Mouse (Mus musculus) hindbrain, embryonic 12.5 days (tissue): ENCODE data around the gene Esr1. TPM values are rescaled to one million over a fixed set of nuclear protein-coding genes. Genes with fewer than 3 reads are reported as not detected.

Experiments used
- ATAC-seq: fragments of 200-750 bp; cut with Nextera tagmentation; 2 replicates; pipeline ENCODE4 v1.8.0; 2017; ENCODE audit warnings: moderate TSS enrichment; ENCODE audit not compliant: low FRiP score
- H3K27ac ChIP-seq: fragments of 300-500 bp; sonication (generic); 2 replicates; pipeline ENCODE4 v1.5.1; 2016; ENCODE audit warnings: mild to moderate bottlenecking
- H3K27me3 ChIP-seq: fragments of 300-500 bp; sonication (generic); 2 replicates; pipeline ENCODE4 v1.6.1; 2016; ENCODE audit warnings: mild to moderate bottlenecking
- H3K36me3 ChIP-seq: fragments of 300-500 bp; sonication (generic); 2 replicates; pipeline ENCODE4 v1.6.1; 2016; ENCODE audit warnings: mild to moderate bottlenecking
- H3K4me1 ChIP-seq: fragments of 300-500 bp; sonication (generic); 2 replicates; pipeline ENCODE4 v1.6.1; 2016
- H3K4me2 ChIP-seq: fragments of 300-500 bp; sonication (generic); replicated peaks from 2 replicates; pipeline ENCODE4 v1.6.1; 2016; ENCODE audit warnings: mild to moderate bottlenecking
- H3K4me3 ChIP-seq: fragments of 300-500 bp; sonication (generic); 2 replicates; pipeline ENCODE4 v1.5.1; 2016; ENCODE audit warnings: mild to moderate bottlenecking
- H3K9ac ChIP-seq: fragments of 300-500 bp; sonication (generic); 2 replicates; pipeline ENCODE4 v1.6.1; 2016; ENCODE audit warnings: mild to moderate bottlenecking, moderate library complexity
- H3K9me3 ChIP-seq: fragments of 300-500 bp; sonication (generic); replicated peaks from 2 replicates; pipeline ENCODE4 v1.6.1; 2016; ENCODE audit warnings: mild to moderate bottlenecking
- WGBS: fragments of 180-500 bp; shearing (Covaris S2); methylation state at CpG from one replicate; pipeline ENCODE4 v1.1.7; 2016; 5-methylcytosine and 5-hydroxymethylcytosine counted together
- polyA plus RNA-seq: library from polyadenylated mRNA; unstranded; fragments of >200 nt; fragmentation: Nextera tagmentation; extraction: Ambion mirVana; gene quantifications from 2 replicates; pipeline ENCODE4 v1.2.1, GENCODE M21; 2016

Esr1 gene
- polyA plus RNA-seq, 1 experiment from 2014 or later, result 0.10 TPM

DNA sequence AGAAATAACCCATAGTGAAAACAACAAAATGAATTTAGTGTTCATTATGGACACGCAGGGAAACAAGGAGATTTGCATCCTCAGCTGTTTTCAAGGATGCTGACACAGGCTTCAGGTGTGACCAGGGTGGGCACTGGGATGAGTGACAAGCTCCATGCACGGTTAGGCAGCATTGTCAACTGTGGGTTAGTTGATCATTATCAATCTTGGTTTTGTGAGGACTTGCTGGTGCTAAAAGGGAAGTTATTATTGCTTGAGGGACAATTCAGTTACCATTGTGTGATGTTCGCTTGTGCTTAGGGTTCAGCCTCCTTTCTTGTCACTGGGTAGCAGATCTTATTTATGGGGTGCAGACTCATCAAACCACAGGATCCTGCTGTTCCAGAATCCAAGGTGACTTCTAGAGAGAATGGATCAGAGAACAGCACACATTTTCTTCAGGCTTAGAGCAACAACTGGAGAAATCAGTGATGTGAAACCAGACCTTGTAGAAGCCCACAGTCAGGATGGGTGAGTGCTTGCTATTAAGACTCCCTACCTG lies 186.9 kb downstream of the Esr1 start:
- Histone ChIP-seq H3K4me2 (no peak overlapping the region), H3K27ac (no peak overlapping the region), H3K36me3 (no peaks in the 10 kb centered on the region), H3K27me3 (no peaks in the 10 kb centered on the region), H3K9me3 (no peaks in the 10 kb centered on the region), H3K9ac (no peak overlapping the region), H3K4me3 (no peak overlapping the region), H3K4me1 (no peaks in the 10 kb centered on the region)
- 80% methylated on average over 3 of the region's 3 CpGs for WGBS
- no peak for ATAC-seq

DNA sequence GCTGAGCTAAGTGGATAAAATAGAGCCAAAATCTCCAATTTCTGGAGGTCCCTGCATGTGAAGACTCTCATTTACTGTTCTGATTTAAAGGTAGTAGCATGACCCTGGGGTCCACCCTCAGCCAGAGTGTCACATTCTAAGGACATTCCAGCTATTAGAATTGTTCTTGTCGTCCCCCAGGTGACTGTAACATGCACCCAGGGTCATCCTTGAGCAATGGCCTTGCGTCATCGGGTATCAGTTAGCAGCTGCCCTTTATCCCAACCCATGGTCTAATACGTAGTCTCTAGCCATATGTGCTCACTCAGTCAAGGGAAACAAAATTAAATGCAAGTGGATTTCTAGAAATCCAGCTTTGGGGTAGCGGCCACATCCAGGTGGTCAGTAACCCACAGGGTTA lies 213.0 kb downstream of the Esr1 start:
- Histone ChIP-seq H3K36me3 (no peaks in the 10 kb centered on the region), H3K4me1 (no peaks in the 10 kb centered on the region), H3K4me3 (no peak overlapping the region), H3K27me3 (no peaks in the 10 kb centered on the region), H3K27ac (no peak overlapping the region), H3K9ac (no peak overlapping the region), H3K4me2 (no peak overlapping the region), H3K9me3 (no peaks in the 10 kb centered on the region)
- WGBS, result 82% methylated on average over 5 of the region's 5 CpGs
- no peak for ATAC-seq

DNA sequence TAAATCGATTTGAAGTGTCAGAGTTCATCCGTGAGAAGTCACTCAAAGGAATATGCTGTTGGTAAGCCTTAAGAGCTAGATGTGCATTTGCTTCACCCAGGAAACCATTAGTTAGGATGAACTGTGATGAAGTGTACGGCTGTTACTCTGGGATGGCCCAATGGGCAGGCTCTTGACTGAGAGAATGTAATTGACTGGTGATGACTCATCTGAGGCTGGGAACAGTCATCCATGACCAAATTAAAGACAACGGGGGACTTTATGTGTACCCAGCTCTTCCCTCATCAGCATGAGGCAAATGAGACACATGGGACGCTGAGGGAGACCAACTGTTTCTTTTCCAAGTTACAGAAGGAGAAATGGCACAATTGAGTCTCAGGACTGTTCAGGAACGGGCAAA lies 219.2 kb downstream of the Esr1 start:
- no peak; the same call in 1 of the 2 replicates for ATAC-seq
- H3K4me1 ChIP-seq, result no peaks in the 10 kb centered on the region
- no peaks in the 10 kb centered on the region for H3K27me3 ChIP-seq
- no peak overlapping the region for H3K27ac ChIP-seq
- WGBS, result 80% methylated on average over 6 of the region's 6 CpGs
- no peaks in the 10 kb centered on the region for H3K36me3 ChIP-seq
- H3K4me2 ChIP-seq, result no peak overlapping the region
- no peak overlapping the region for H3K4me3 ChIP-seq
- H3K9ac ChIP-seq, result no peak overlapping the region
- no peaks in the 10 kb centered on the region for H3K9me3 ChIP-seq

DNA sequence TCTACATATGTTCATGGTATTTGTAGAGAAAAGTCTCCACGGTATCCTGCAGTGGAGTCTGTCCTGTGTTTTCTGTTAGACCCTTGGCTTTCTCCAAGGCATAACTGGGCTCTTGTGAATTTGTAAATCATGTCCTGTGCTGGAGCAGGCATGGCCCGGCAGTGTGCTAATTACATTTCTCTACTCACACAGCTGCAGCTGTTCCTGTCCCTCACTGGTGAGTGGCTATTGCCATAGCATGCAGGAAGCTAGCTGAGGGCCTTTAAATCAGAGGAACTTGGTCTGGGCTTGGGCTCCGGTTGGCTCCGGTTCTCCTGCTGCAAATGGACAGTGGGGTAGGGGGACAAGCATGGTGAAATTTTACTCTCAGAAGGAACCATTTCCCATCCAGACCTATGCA lies 226.7 kb downstream of the Esr1 start:
- Histone ChIP-seq H3K27ac (no peak overlapping the region), H3K9ac (no peak overlapping the region), H3K36me3 (no peaks in the 10 kb centered on the region), H3K4me1 (no peaks in the 10 kb centered on the region), H3K4me3 (no peak overlapping the region), H3K4me2 (no peak overlapping the region), H3K9me3 (no peaks in the 10 kb centered on the region), H3K27me3 (no peaks in the 10 kb centered on the region)
- WGBS, result 83% methylated on average over 4 of the region's 4 CpGs
- ATAC-seq, result no peak

DNA sequence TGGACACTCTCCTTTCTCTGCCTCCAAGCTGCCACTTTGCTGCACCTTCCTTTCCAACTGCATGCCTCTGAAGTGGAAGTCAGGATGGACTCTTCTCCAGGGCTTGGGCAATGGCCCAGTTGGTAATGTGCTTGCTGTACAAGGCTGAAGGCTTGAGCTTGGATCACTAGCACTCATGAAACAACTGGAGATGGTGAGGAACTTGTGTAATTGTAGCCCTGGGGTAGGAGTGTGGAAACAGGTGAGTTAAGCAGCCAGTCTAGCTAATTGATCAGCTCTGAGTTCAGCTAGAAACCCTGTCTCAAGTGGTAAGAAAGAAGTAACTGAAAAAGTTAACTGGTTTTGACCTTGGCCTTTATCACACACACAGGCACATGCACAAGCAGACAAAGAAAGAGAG lies 229.6 kb downstream of the Esr1 start:
- Histone ChIP-seq H3K9me3 (no peaks in the 10 kb centered on the region), H3K4me2 (no peak overlapping the region), H3K9ac (no peak overlapping the region), H3K27ac (no peak overlapping the region), H3K27me3 (no peaks in the 10 kb centered on the region), H3K4me1 (no peaks in the 10 kb centered on the region), H3K4me3 (no peak overlapping the region), H3K36me3 (no peaks in the 10 kb centered on the region)
- ATAC-seq, result no peak

DNA sequence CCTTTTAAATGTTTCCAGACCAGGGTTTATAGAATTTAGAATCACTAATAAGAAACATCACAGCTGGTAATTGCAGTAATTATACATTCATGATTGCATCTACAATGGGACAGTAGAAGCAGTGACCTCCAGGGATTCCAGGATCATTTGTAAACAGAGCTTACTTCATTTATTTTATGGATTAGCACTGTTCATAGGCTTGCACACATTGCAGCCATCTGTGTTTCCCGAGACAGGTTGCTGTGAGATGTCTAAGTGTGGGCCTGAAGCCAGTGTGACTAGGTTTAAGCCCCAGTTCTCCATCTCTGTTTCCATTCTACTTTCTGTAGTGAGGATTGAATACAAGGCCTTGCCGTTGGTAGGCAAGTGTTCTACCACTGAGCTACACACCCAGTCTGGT lies 236.1 kb downstream of the Esr1 start:
- H3K4me1 ChIP-seq, result no peaks in the 10 kb centered on the region
- no peak for ATAC-seq
- no peak overlapping the region for H3K4me2 ChIP-seq
- H3K9me3 ChIP-seq, result no peaks in the 10 kb centered on the region
- H3K9ac ChIP-seq, result no peak overlapping the region
- H3K27ac ChIP-seq, result no peak overlapping the region
- 80% methylated on average over 2 of the region's 2 CpGs for WGBS
- H3K36me3 ChIP-seq, result no peaks in the 10 kb centered on the region
- H3K27me3 ChIP-seq, result no peaks in the 10 kb centered on the region
- no peak overlapping the region for H3K4me3 ChIP-seq

DNA sequence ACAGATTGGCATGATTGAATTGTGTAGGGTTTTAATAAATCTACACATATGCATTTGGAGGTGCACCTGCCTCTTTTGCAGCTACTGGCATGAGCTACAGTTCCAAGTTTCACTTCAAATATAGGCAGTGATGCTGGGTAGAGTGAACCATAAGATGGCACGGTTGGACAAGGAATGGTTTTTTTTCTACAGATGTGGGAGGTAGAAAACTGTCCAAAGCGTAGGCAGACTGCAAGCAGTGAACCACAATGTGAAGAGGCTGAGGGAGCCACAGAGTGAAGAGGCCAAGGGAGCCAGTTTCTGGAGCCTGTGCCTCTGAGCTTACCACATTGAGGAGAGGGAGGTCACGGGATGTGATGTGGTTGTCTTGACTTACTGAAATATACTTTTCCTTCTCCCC lies 238.5 kb downstream of the Esr1 start:
- Histone ChIP-seq H3K9ac (no peak overlapping the region), H3K4me2 (no peak overlapping the region), H3K4me1 (no peaks in the 10 kb centered on the region), H3K36me3 (no peaks in the 10 kb centered on the region), H3K27me3 (no peaks in the 10 kb centered on the region), H3K9me3 (no peaks in the 10 kb centered on the region), H3K4me3 (no peak overlapping the region), H3K27ac (no peak overlapping the region)
- 90% methylated on average over 3 of the region's 3 CpGs for WGBS
- no peak for ATAC-seq

DNA sequence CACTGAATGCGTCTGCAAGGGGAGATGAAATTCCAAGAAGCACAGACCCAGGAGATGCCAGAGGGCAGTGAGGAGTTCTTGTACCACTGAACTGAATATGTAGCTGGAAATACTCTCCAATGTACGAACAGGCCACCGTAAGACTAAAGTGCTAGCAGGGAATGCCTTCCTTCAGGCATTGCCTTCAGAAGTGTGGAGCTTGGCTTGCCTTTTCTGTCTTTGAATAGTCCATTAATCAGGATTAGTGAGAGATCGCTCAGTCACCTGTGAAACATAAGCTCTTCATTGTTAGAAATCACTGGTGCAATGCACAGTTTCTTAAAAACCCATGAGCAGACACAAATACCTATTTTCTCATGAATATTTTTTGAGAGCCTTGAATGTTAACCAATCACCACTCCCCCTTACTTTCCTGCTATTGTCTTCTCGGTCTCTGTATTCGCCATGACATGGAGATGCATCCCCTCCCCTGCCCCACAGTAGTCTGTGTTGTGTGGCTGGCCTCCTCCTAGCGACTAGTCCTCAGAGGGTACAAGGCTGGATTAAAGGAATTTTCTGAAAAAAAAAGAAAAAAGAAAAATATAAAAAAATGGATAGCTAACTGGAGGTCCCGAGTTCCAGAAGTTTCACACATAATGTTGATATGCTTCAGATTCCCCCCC lies 263.8 kb downstream of the Esr1 start:
- ATAC-seq, result 0 out of 2 replicates have a peak, but pooled peaks have one; percentile 43
- H3K4me1 ChIP-seq, result no peaks in the 10 kb centered on the region
- H3K4me3 ChIP-seq, result no peak overlapping the region
- no peak overlapping the region for H3K9ac ChIP-seq
- H3K27me3 ChIP-seq, result no peaks in the 10 kb centered on the region
- H3K27ac ChIP-seq, result no peak overlapping the region
- WGBS, result 38% methylated on average over 8 of the region's 8 CpGs
- no peaks in the 10 kb centered on the region for H3K9me3 ChIP-seq
- no peak overlapping the region for H3K4me2 ChIP-seq
- no peaks in the 10 kb centered on the region for H3K36me3 ChIP-seq

DNA sequence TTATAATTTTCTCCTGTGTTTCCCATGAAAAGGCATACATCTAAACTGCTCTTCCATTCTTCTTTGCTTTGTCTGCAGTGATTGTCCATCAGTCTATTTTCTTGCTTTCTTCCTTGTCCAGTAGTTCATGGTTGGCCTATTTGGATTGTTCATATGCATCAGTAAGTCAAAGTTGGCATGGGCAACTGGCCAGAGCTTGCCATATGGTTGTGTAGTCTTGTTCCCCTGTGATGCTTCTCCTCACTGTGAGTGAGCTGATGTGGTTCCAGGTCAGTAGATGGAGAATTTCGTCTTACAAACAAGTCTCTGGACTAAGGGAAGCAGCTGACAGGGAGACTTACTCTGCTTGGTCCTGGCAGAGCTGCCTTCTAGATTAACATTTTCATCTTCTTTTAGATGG lies 270.0 kb downstream of the Esr1 start:
- no peaks in the 10 kb centered on the region for H3K9me3 ChIP-seq
- no peak overlapping the region for H3K9ac ChIP-seq
- H3K4me3 ChIP-seq, result no peak overlapping the region
- H3K27me3 ChIP-seq, result no peaks in the 10 kb centered on the region
- H3K4me2 ChIP-seq, result no peak overlapping the region
- H3K4me1 ChIP-seq, result no peaks in the 10 kb centered on the region
- no peaks in the 10 kb centered on the region for H3K36me3 ChIP-seq
- no peak for ATAC-seq
- H3K27ac ChIP-seq, result no peak overlapping the region
- 78% methylated on average over 1 of the region's 1 CpGs for WGBS

DNA sequence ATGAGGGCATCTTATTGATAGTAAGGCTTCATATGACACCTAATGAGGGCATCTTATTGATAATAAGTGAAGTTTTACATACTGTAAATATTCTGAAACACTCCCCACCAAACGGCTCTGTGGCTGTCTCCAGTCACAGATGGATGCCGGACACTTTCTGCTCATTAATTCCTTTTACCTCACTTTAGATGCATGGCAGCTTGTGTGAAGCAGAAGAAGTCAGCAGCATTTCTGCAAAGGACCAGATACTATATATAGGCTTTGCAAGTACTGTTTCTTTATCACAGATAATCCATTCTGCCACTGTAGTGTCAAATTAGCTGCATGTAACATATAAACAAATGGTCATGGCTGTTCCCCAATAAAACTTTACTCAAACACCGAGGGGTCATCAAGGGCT lies 274.1 kb downstream of the Esr1 start:
- H3K27me3 ChIP-seq, result no peaks in the 10 kb centered on the region
- H3K4me2 ChIP-seq, result no peak overlapping the region
- H3K36me3 ChIP-seq, result no peaks in the 10 kb centered on the region
- H3K9me3 ChIP-seq, result no peaks in the 10 kb centered on the region
- no peak overlapping the region for H3K9ac ChIP-seq
- WGBS, result 82% methylated on average over 3 of the region's 3 CpGs
- no peak overlapping the region for H3K4me3 ChIP-seq
- ATAC-seq, result no peak
- no peak overlapping the region for H3K27ac ChIP-seq
- H3K4me1 ChIP-seq, result no peaks in the 10 kb centered on the region

DNA sequence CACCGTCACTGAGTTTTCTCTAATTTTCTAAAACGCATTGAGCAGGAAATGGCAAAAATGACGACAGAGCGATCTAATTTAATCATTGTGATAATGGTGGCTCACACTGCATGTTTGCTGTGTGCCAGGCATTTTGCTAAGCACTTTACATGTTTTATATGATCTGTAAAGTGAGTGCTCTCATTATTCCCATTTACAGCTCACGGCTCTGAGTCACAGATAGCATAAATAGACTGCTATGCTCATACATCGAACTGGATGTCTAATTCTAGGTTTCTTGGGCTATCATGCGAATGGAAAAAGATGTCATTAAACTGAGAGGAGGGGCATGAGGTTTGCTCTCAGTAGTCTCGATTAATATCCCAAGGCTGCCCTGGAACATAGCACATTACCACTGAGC lies 274.6 kb downstream of the Esr1 start:
- Histone ChIP-seq H3K9me3 (no peaks in the 10 kb centered on the region), H3K27me3 (no peaks in the 10 kb centered on the region), H3K4me2 (no peak overlapping the region), H3K9ac (no peak overlapping the region), H3K36me3 (no peaks in the 10 kb centered on the region), H3K27ac (no peak overlapping the region), H3K4me1 (no peaks in the 10 kb centered on the region), H3K4me3 (no peak overlapping the region)
- 82% methylated on average over 8 of the region's 8 CpGs for WGBS
- ATAC-seq, result no peak

DNA sequence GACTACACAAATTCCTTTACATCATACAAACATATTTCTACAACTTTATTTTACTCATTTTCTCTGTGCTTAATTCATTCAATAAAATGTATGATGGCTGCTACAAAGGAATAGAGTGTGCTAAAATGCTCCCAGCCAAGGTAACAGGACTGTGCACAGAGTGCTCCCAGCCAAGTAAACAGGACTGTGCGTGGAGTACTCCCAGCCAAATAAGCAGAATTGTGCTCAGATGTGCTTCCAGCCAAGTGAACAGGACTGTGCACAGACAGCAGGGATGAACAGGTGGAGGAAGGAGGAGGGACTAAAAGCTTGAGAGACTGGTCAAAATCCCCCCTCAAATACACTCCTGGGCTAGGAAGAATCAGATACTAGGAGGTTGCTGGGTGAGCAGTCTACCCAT lies 282.1 kb downstream of the Esr1 start:
- Histone ChIP-seq H3K4me2 (no peak overlapping the region), H3K9me3 (no peaks in the 10 kb centered on the region), H3K27ac (no peak overlapping the region), H3K4me3 (no peak overlapping the region), H3K36me3 (no peaks in the 10 kb centered on the region), H3K4me1 (no peaks in the 10 kb centered on the region), H3K9ac (no peak overlapping the region), H3K27me3 (no peaks in the 10 kb centered on the region)
- 51% methylated on average over 1 of the region's 1 CpGs for WGBS
- no peak for ATAC-seq

DNA sequence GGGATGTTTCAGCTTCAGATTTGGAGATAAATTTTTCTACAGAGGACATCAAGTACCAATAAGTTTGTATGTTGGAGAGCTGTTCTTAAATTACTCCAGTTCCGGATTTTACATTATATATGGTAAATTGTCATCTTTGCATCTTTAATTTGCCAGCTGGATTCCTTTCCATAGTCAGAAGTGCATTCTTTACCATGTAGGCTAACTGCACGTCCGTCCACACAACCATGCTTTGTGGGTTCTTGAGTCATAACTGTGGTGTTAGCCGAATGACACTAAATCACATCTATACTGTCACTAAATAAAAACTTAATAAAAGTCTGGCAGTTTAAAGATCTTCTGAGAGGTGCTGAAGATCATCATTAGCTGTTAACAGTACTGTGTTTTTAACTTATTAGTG lies 286.4 kb downstream of the Esr1 start:
- Histone ChIP-seq H3K36me3 (no peaks in the 10 kb centered on the region), H3K27me3 (no peaks in the 10 kb centered on the region), H3K4me2 (no peak overlapping the region), H3K9ac (no peak overlapping the region), H3K4me3 (no peak overlapping the region), H3K27ac (no peak overlapping the region), H3K9me3 (no peaks in the 10 kb centered on the region), H3K4me1 (no peaks in the 10 kb centered on the region)
- ATAC-seq, result no peak
- WGBS, result 84% methylated on average over 4 of the region's 4 CpGs
